Mouse (Mus musculus): ENCODE measurements at regions not wholly inside any gene's neighbourhood (a gene's known extent, or its start where the extent isn't known, plus 50 kb on each side); places are given as distances from the start of the nearest gene placed in this dataset.

GRCm38 (mm10) chr13:15054705-15055104 lies 408.3 kb upstream of the Gli3 start:
- Histone ChIP-seq H3K9me3 (ENCODE audit: control insufficient read depth, low read length) (no peaks in the 10 kb centered on the region), H3K27ac (replicated peaks; ENCODE audit: low read depth, low read length) (no peak overlapping the region), H3K27me3 (ENCODE audit: control insufficient read depth, insufficient read depth, low read length) (no peaks in the 10 kb centered on the region), H3K9ac (replicated peaks; ENCODE audit: low read length) (no peak overlapping the region), H3K4me1 (ENCODE audit: control insufficient read depth, insufficient read depth, low read length) (peaks cover 3% of the 10 kb centered on the region; the same call in 1 of the 2 replicates), H3K36me3 (ENCODE audit: control insufficient read depth, insufficient read depth, low read length) (no peaks in the 10 kb centered on the region), H3K4me2 (ENCODE audit: low read length) (no peak overlapping the region), H3K4me3 (replicated peaks; ENCODE audit: low read depth, low read length) (no peak overlapping the region)
- DNase-seq (no peak), ATAC-seq (ENCODE audit: low FRiP score, low TSS enrichment) (no peak)
- WGBS: 90% methylated on average over 3 of the region's 3 CpGs

GRCm38 (mm10) chr13:15078635-15079094 lies 384.4 kb upstream of the Gli3 start:
- Histone ChIP-seq H3K36me3 (ENCODE audit: control insufficient read depth, insufficient read depth, low read length) (no peaks in the 10 kb centered on the region), H3K9ac (replicated peaks; ENCODE audit: low read length) (no peak overlapping the region), H3K9me3 (ENCODE audit: control insufficient read depth, low read length) (no peaks in the 10 kb centered on the region), H3K27ac (replicated peaks; ENCODE audit: low read depth, low read length) (no peak overlapping the region), H3K4me1 (ENCODE audit: control insufficient read depth, insufficient read depth, low read length) (no peaks in the 10 kb centered on the region), H3K4me2 (ENCODE audit: low read length) (no peak overlapping the region), H3K27me3 (ENCODE audit: control insufficient read depth, insufficient read depth, low read length) (no peaks in the 10 kb centered on the region), H3K4me3 (replicated peaks; ENCODE audit: low read depth, low read length) (no peak overlapping the region)
- DNase-seq: peak; percentile 16
- 70% methylated on average over 2 of the region's 2 CpGs for WGBS
- ATAC-seq (ENCODE audit: low FRiP score, low TSS enrichment): 0 out of 2 replicates have a peak, but pooled peaks have one; percentile 20

- DNase-seq (no peak), ATAC-seq (ENCODE audit: low FRiP score, low TSS enrichment) (no peak)
- Histone ChIP-seq H3K27me3 (ENCODE audit: control insufficient read depth, insufficient read depth, low read length) (no peaks in the 10 kb centered on the region), H3K36me3 (ENCODE audit: control insufficient read depth, insufficient read depth, low read length) (no peaks in the 10 kb centered on the region), H3K4me3 (replicated peaks; ENCODE audit: low read depth, low read length) (no peak overlapping the region), H3K9me3 (ENCODE audit: control insufficient read depth, low read length) (no peaks in the 10 kb centered on the region), H3K4me2 (ENCODE audit: low read length) (no peak overlapping the region), H3K27ac (replicated peaks; ENCODE audit: low read depth, low read length) (no peak overlapping the region), H3K4me1 (ENCODE audit: control insufficient read depth, insufficient read depth, low read length) (no peaks in the 10 kb centered on the region), H3K9ac (replicated peaks; ENCODE audit: low read length) (no peak overlapping the region)
Observed at GRCm38 (mm10) chr13:15079148-15079547, 383.9 kb upstream of the Gli3 start.

- no peaks in the 10 kb centered on the region for H3K27me3 ChIP-seq (ENCODE audit: control insufficient read depth, insufficient read depth, low read length)
- no peak overlapping the region for H3K27ac ChIP-seq (replicated peaks; ENCODE audit: low read depth, low read length)
- ATAC-seq (ENCODE audit: low FRiP score, low TSS enrichment) (no peak), DNase-seq (no peak)
- H3K36me3 ChIP-seq (ENCODE audit: control insufficient read depth, insufficient read depth, low read length): no peaks in the 10 kb centered on the region
- no peak overlapping the region for H3K4me2 ChIP-seq (ENCODE audit: low read length)
- H3K9me3 ChIP-seq (ENCODE audit: control insufficient read depth, low read length): no peaks in the 10 kb centered on the region
- H3K4me3 ChIP-seq (replicated peaks; ENCODE audit: low read depth, low read length): no peak overlapping the region
- H3K9ac ChIP-seq (replicated peaks; ENCODE audit: low read length): no peak overlapping the region
- WGBS: 94% methylated on average over 2 of the region's 2 CpGs
- H3K4me1 ChIP-seq (ENCODE audit: control insufficient read depth, insufficient read depth, low read length): no peaks in the 10 kb centered on the region
Observed at GRCm38 (mm10) chr13:15082255-15082932, 380.6 kb upstream of the Gli3 start.

DNA sequence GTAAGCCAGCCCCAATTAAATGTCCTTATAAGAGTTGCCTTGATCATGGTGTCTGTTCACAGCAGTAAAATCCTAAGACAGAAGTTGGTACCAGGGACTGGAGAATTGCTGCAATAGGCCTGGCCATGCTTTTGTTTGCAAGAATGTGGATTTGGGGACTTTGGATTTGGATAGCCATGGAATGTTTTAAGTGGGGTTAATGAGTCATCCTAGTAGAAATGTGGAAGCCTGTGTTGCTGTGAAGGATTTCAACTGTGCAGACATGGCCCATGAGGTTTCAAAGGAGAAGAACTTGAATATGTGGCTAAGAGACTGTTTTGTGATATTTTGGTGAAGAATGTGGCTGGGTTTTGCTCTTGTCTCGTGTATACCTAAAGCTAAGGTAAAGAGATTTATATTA lies 368.2 kb upstream of the Gli3 start:
- Histone ChIP-seq H3K4me3 (replicated peaks; ENCODE audit: low read depth, low read length) (no peak overlapping the region), H3K9me3 (ENCODE audit: control insufficient read depth, low read length) (no peaks in the 10 kb centered on the region), H3K4me1 (ENCODE audit: control insufficient read depth, insufficient read depth, low read length) (no peaks in the 10 kb centered on the region), H3K27me3 (ENCODE audit: control insufficient read depth, insufficient read depth, low read length) (no peaks in the 10 kb centered on the region), H3K9ac (replicated peaks; ENCODE audit: low read length) (no peak overlapping the region), H3K36me3 (ENCODE audit: control insufficient read depth, insufficient read depth, low read length) (no peaks in the 10 kb centered on the region), H3K4me2 (ENCODE audit: low read length) (no peak overlapping the region), H3K27ac (replicated peaks; ENCODE audit: low read depth, low read length) (no peak overlapping the region)
- 85% methylated on average over 1 of the region's 1 CpGs for WGBS
- no peak for ATAC-seq (ENCODE audit: low FRiP score, low TSS enrichment)
- no peak for DNase-seq

DNA sequence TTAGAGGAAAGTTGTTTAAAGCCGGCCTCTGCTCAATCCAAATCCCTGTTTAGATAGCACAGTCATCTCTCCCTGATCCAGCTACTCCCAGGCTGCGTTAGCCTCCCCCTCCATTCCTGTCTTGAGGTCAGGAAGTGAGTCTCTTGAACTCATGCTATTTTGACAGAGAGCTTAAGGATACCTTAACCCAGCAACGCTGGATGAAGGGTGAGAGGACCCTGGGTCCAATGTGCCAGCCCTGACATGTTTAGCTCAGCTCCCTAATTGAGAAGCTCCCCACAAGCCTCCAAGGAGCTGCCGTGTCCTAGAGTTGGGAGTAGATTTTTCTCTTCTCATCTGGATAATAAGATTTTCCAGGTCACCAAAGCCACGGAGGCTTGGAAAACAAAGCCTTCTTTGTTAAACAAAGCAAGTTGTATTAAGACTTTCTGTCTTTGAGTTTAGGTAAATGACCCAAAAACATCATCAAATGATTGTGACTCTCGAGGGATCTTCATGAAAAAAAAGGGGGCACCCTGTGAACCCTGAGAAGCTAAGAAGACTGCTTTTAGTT lies 355.2 kb upstream of the Gli3 start:
- Histone ChIP-seq H3K4me1 (ENCODE audit: control insufficient read depth, insufficient read depth, low read length) (peaks cover 7% of the 10 kb centered on the region; the same call in 1 of the 2 replicates), H3K36me3 (ENCODE audit: control insufficient read depth, insufficient read depth, low read length) (no peaks in the 10 kb centered on the region), H3K27ac (replicated peaks; ENCODE audit: low read depth, low read length) (no peak overlapping the region), H3K4me2 (ENCODE audit: low read length) (no peak overlapping the region), H3K9ac (replicated peaks; ENCODE audit: low read length) (no peak overlapping the region), H3K4me3 (replicated peaks; ENCODE audit: low read depth, low read length) (no peak overlapping the region), H3K9me3 (ENCODE audit: control insufficient read depth, low read length) (no peaks in the 10 kb centered on the region), H3K27me3 (ENCODE audit: control insufficient read depth, insufficient read depth, low read length) (no peaks in the 10 kb centered on the region)
- 8% methylated on average over 6 of the region's 6 CpGs for WGBS
- DNase-seq: peak; percentile 8
- ATAC-seq (ENCODE audit: low FRiP score, low TSS enrichment): no peak; the same call in 1 of the 2 replicates

GRCm38 (mm10) chr13:15113383-15113782 lies 349.7 kb upstream of the Gli3 start:
- H3K9ac ChIP-seq (replicated peaks; ENCODE audit: low read length): no peak overlapping the region
- no peak overlapping the region for H3K4me2 ChIP-seq (ENCODE audit: low read length)
- no peaks in the 10 kb centered on the region for H3K27me3 ChIP-seq (ENCODE audit: control insufficient read depth, insufficient read depth, low read length)
- ATAC-seq (ENCODE audit: low FRiP score, low TSS enrichment) (peak; percentile 62; the same call in 1 of the 2 replicates), DNase-seq (peak; percentile 42)
- no peaks in the 10 kb centered on the region for H3K9me3 ChIP-seq (ENCODE audit: control insufficient read depth, low read length)
- H3K4me1 ChIP-seq (ENCODE audit: control insufficient read depth, insufficient read depth, low read length): no peaks in the 10 kb centered on the region
- H3K27ac ChIP-seq (replicated peaks; ENCODE audit: low read depth, low read length): no peak overlapping the region
- H3K4me3 ChIP-seq (replicated peaks; ENCODE audit: low read depth, low read length): no peak overlapping the region
- 70% methylated on average over 7 of the region's 7 CpGs for WGBS
- H3K36me3 ChIP-seq (ENCODE audit: control insufficient read depth, insufficient read depth, low read length): no peaks in the 10 kb centered on the region

GRCm38 (mm10) chr13:15130249-15130648 lies 332.8 kb upstream of the Gli3 start:
- WGBS: 85% methylated on average over 2 of the region's 2 CpGs
- no peaks in the 10 kb centered on the region for H3K9me3 ChIP-seq (ENCODE audit: control insufficient read depth, low read length)
- ATAC-seq (ENCODE audit: low FRiP score, low TSS enrichment) (no peak), DNase-seq (no peak)
- H3K36me3 ChIP-seq (ENCODE audit: control insufficient read depth, insufficient read depth, low read length): no peaks in the 10 kb centered on the region
- no peak overlapping the region for H3K4me2 ChIP-seq (ENCODE audit: low read length)
- no peak overlapping the region for H3K9ac ChIP-seq (replicated peaks; ENCODE audit: low read length)
- no peaks in the 10 kb centered on the region for H3K27me3 ChIP-seq (ENCODE audit: control insufficient read depth, insufficient read depth, low read length)
- no peak overlapping the region for H3K27ac ChIP-seq (replicated peaks; ENCODE audit: low read depth, low read length)
- H3K4me1 ChIP-seq (ENCODE audit: control insufficient read depth, insufficient read depth, low read length): no peaks in the 10 kb centered on the region
- H3K4me3 ChIP-seq (replicated peaks; ENCODE audit: low read depth, low read length): no peak overlapping the region

- peak; percentile 2 for DNase-seq
Observed at GRCm38 (mm10) chr13:15146167-15146566, 316.9 kb upstream of the Gli3 start.

More at GRCm38 (mm10) chr13:15146167-15146566, 316.9 kb upstream of the Gli3 start:
- H3K9ac ChIP-seq (replicated peaks; ENCODE audit: low read length): no peak overlapping the region
- ATAC-seq (ENCODE audit: low FRiP score, low TSS enrichment): no peak; the same call in 1 of the 2 replicates
- H3K4me3 ChIP-seq (replicated peaks; ENCODE audit: low read depth, low read length): no peak overlapping the region
- no peak overlapping the region for H3K4me2 ChIP-seq (ENCODE audit: low read length)
- no peaks in the 10 kb centered on the region for H3K27me3 ChIP-seq (ENCODE audit: control insufficient read depth, insufficient read depth, low read length)
- WGBS: 58% methylated on average over 6 of the region's 6 CpGs
- no peaks in the 10 kb centered on the region for H3K4me1 ChIP-seq (ENCODE audit: control insufficient read depth, insufficient read depth, low read length)
- no peaks in the 10 kb centered on the region for H3K36me3 ChIP-seq (ENCODE audit: control insufficient read depth, insufficient read depth, low read length)
- no peaks in the 10 kb centered on the region for H3K9me3 ChIP-seq (ENCODE audit: control insufficient read depth, low read length)
- H3K27ac ChIP-seq (replicated peaks; ENCODE audit: low read depth, low read length): no peak overlapping the region

Measured in midbrain, embryonic 14.5 days (tissue).